Mouse (Mus musculus) gastrocnemius, postnatal 36 days (tissue): Measurements from ENCODE around the gene Ptpn6. TPM values are rescaled to one million over a fixed set of nuclear protein-coding genes. Genes with fewer than 3 reads are reported as not detected.

Experiments
- DNase-seq, 2 experiments: peaks; one replicate each; pipeline ENCODE4 v3.0.0; 2022
- intact Hi-C: fragments of 180-260 bp; cut with DNase I; formaldehyde crosslinking; loops from one replicate; pipeline ENCODE4 v1.15.1; 2025
- total RNA-seq, 2 experiments: library from RNA; stranded (reverse); gene quantifications; 2 replicates each; pipeline ENCODE4 v1.2.3; 2021

Ptpn6 gene
- total RNA-seq, 2 experiments from 2014 or later = 0.64 to 2.5 TPM

DNA sequence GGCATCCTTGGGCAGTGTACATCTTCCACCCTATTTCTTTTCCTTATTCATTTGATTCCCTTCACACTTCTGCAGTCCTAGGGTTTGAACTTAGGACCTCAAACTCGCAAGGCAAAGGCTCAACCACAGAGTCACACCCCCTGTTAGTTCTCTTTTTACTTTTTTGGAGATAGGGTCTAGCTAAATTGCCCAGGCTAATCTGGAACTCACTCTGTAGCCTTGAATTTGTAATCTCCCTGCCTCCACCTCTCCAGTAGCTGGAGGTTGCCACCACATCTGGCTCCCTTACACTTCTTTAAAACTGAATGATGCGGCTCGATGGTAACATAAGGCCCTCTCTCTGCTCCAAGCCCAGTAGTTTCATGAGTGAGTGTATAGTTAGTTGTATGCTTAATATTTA lies 4.1 kb downstream of the Ptpn6 start:
- intact Hi-C loops = no loop called here
- no peak for DNase-seq

GRCm38 (mm10) chr6:124732476-124733370 lies 5.8 kb downstream of the Ptpn6 start:
- peak in 1 of 2 experiments; percentile 39 for DNase-seq

GRCm38 (mm10) chr6:124731038-124731437 lies 7.5 kb downstream of the Ptpn6 start:
- DNase-seq = no peak
- intact Hi-C loops = no loop called here

More at GRCm38 (mm10) chr6:124732476-124733370, 5.8 kb downstream of the Ptpn6 start:
- intact Hi-C loops = no loop called here

GRCm38 (mm10) chr6:124729850-124730705 lies 8.4 kb downstream of the Ptpn6 start:
- no peak for DNase-seq
- intact Hi-C loops = no loop called here

DNA sequence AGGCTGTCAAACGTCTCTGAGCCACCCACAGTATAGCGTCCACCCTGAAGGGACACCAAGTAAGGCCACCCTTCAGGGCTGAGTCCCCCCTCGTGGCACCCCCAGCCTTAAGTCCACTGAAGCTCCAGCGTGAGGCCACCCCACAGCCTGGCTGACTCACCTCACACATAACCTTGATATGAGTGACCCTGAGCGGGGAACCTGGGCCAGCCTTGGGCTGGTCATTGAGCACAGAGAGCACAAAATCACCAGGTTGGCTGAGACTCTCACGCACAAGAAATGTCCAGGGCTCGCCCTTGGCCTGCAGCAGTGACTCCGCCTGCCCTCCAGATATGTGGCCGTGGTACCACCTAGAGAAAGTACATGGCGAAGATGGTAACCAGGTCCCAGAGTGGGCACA lies 9.9 kb downstream of the Ptpn6 start:
- intact Hi-C loops = no loop called here
- DNase-seq = no peak

GRCm38 (mm10) chr6:124724472-124724871 lies 14.0 kb downstream of the Ptpn6 start:
- intact Hi-C loops = no loop called here

GRCm38 (mm10) chr6:124723541-124723940 lies 15.0 kb downstream of the Ptpn6 start:
- intact Hi-C loops = no loop called here
- no peak for DNase-seq

More at GRCm38 (mm10) chr6:124724472-124724871, 14.0 kb downstream of the Ptpn6 start:
- DNase-seq = no peak

DNA sequence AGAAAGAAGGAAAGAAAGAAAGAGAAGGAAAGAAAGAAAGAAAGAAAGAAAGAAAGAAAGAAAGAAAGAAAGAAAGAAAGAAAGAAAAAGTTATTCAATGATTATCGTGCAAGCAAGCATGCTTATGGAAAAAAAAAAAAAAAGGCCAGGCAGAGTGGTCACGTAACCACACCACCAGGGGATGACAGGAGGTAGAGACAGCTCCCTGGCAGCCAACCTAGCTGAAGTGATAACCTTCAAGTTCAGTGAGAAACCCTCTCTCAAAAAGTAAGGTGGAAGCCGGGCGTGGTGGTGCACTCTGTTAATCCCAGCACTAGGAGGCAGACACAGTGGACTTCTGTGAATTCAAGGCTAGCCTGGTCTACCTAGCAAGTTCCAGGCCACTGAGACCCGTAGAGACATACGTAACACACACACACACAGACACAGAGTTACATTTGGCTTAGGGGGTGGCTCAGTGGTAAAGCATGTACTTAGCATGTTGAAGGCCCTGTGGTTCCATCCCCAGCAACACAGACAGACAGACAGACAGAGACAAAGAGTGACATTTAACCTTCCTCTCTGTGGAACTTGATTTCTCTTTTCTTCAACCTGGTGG lies 15.5 kb downstream of the Ptpn6 start:
- no peak for DNase-seq
- intact Hi-C loops = no loop called here

DNA sequence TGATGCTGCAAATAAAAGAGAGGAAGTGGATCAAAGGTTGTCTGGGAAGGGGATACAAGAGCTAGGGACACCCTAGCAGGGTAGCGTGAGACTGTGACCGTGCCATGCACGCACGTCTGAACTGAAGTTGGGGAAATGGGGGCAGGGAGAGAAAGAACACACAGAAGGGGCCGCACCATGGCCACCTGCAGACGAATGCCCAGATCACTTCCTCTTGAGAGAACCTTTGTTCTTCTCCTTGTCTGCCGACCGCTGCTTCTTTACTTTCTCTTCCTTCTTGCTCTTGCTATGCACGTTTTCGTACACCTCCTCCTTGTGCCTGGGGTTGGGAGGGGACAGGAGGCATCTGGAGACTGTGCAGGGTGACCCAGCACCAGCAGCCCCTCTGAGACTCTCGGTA lies 17.6 kb downstream of the Ptpn6 start:
- intact Hi-C loops = no loop called here
- DNase-seq = no peak

GRCm38 (mm10) chr6:124719354-124719978 lies 19.0 kb downstream of the Ptpn6 start:
- DNase-seq = no peak
- intact Hi-C loops = loop anchor here (2.0 to 10.0 kb wide), 2 partner anchors 17 to 315 kb away; partner anchors contain the start of gene Ing4

- DNase-seq = no peak
- intact Hi-C loops = loop anchor here (2.0 to 10.0 kb wide), 2 partner anchors 18 to 316 kb away; partner anchors contain the start of gene Ing4
Measured at GRCm38 (mm10) chr6:124718703-124719102, 19.8 kb downstream of the Ptpn6 start.

GRCm38 (mm10) chr6:124717968-124718367 lies 20.5 kb downstream of the Ptpn6 start:
- DNase-seq = no peak
- intact Hi-C loops = loop anchor here (2.0 to 10.0 kb wide), 2 partner anchors 19 to 317 kb away; partner anchors contain the start of gene Ing4

DNA sequence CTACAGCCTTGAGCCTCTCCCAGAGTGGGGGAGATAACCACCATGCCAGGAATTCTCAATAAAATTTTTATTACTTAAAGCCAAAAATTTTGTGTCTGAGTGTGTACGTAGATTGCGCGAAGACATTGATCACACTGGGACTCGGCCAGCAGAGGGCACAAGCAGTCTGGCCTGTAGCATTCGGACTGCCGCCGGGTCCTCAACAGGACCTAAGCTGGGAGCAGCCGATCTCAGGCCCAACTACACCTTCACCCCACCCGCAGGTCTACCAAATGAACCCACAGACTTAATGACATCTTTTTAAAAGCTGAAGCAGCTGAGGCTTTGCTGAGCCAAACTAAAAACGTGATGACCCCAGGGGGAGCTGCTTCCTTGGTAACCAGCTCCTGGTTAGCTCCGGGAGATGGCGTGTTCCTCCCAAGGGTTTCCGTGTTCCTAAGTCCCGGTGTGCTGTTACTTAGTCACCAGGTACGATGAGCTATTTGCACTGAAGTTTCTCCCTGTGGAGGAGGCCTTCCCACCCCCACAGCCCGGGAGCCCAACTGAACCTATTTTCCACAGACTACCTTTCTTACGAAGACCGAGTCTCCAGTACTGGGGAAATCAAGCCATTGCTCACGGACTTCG lies 21.5 kb downstream of the Ptpn6 start:
- intact Hi-C loops = loop anchor here (10.0 kb wide), 1 partner anchor 318 kb away; the partner anchor contains the start of gene Ing4

GRCm38 (mm10) chr6:124712918-124713317 lies 25.6 kb downstream of the Ptpn6 start:
- DNase-seq = no peak
- intact Hi-C loops = loop anchor here (5.0 to 10.0 kb wide), 2 partner anchors 44 to 322 kb away; partner anchors contain the start of genes Atn1, Gm45234 and Ing4

More for the DNA sequence above, 21.5 kb downstream of the Ptpn6 start:
- DNase-seq = no peak

- DNase-seq = peak; percentile 96 to 99
- intact Hi-C loops = loop anchor here (5.0 to 10.0 kb wide), 2 partner anchors 45 to 323 kb away; partner anchors contain the start of genes Atn1, Gm45234 and Ing4
Measured at GRCm38 (mm10) chr6:124711824-124712782, 26.4 kb downstream of the Ptpn6 start, which contains the start of the genes Emg1 and Phb2. Emg1 (minus strand) TSS chr6:124712178. Phb2 (plus strand) TSS chr6:124712336.

DNA sequence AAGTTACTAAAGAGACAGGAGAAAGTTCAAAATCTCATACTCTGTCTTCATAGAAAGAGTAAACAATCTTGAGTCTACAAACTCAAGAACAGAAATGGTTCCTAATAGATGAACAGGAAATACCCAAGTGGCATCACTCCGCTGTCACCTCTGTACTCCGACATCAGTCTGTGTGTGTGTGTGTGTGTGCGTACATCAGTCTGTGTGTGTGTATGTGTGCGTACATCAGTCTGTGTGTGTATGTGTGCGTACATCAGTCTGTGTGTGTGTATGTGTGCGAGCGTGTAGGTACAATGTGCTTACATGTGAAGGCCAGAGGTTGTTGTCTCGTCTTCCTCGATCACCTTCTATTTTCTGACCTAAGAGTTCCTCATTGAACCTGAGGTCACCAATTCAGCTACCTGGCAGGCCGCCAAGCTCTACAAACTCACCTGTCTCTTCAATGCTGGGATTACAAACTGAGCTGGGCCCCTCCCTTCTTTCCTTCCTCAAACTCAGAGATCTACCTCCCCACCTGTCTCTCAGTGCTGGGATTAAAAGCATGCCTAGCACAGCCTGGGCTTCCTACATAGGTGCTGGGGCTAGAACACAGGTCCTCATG lies 30.1 kb downstream of the Ptpn6 start:
- intact Hi-C loops = no loop called here
- no peak for DNase-seq

- no peak for DNase-seq
- intact Hi-C loops = no loop called here
Measured at GRCm38 (mm10) chr6:124706061-124706627, 32.4 kb downstream of the Ptpn6 start.
